Mouse (Mus musculus) stomach, embryonic 15.5 days (tissue): ENCODE results near the gene Brd4. TPM values are rescaled to one million over a fixed set of nuclear protein-coding genes. Genes with fewer than 3 reads are reported as not detected.
"Not testable (repeated sequence)": the region's sequence is repeated elsewhere in the genome, so short reads cannot be mapped to it uniquely, and the experiment has no call there.

Experiments used
- ATAC-seq: fragments of 200-750 bp; cut with Nextera tagmentation; 2 replicates; pipeline ENCODE4 v1.8.0; 2017; ENCODE audit warnings: low read depth, moderate number of reproducible peaks, moderate TSS enrichment; ENCODE audit not compliant: insufficient read depth, low FRiP score
- H3K27ac ChIP-seq: fragments of 300-500 bp; sonication (generic); 2 replicates; pipeline ENCODE4 v1.5.1; 2015; ENCODE audit warnings: mild to moderate bottlenecking, inconsistent platforms
- H3K27me3 ChIP-seq: fragments of 300-500 bp; sonication (generic); replicated peaks from 2 replicates; pipeline ENCODE4 v1.6.1; 2015; ENCODE audit warnings: inconsistent platforms
- H3K36me3 ChIP-seq: fragments of 300-500 bp; sonication (generic); 2 replicates; pipeline ENCODE4 v1.6.1; 2015; ENCODE audit warnings: inconsistent platforms
- H3K4me1 ChIP-seq: fragments of 300-500 bp; sonication (generic); 2 replicates; pipeline ENCODE4 v1.6.1; 2015; ENCODE audit warnings: inconsistent platforms
- H3K4me2 ChIP-seq: fragments of 300-500 bp; sonication (generic); 2 replicates; pipeline ENCODE4 v1.6.1; 2015; ENCODE audit warnings: mild to moderate bottlenecking, inconsistent platforms
- H3K4me3 ChIP-seq: fragments of 300-500 bp; sonication (generic); replicated peaks from 2 replicates; pipeline ENCODE4 v1.5.1; 2015; ENCODE audit warnings: inconsistent platforms
- H3K9ac ChIP-seq: fragments of 300-500 bp; sonication (generic); 2 replicates; pipeline ENCODE4 v1.6.1; 2015; ENCODE audit warnings: inconsistent platforms
- H3K9me3 ChIP-seq: fragments of 300-500 bp; sonication (generic); 2 replicates; pipeline ENCODE4 v1.6.1; 2016; ENCODE audit warnings: inconsistent platforms
- WGBS: fragments of 180-500 bp; shearing (Covaris S2); methylation state at CpG from one replicate; pipeline ENCODE4 v1.1.7; 2015; 5-methylcytosine and 5-hydroxymethylcytosine counted together
- polyA plus RNA-seq: library from polyadenylated mRNA; unstranded; fragments of >200 nt; fragmentation: Nextera tagmentation; extraction: Ambion mirVana; gene quantifications from 2 replicates; pipeline ENCODE4 v1.2.1, GENCODE M21; 2015

Brd4 gene
- polyA plus RNA-seq, 1 experiment from 2014 or later: 68.8 TPM

GRCm38 (mm10) chr17:32251827-32252470, 32.6 kb downstream of the Brd4 start:
- WGBS: 63% methylated on average over 2 of the region's 2 CpGs
- no peak overlapping the region for H3K4me2 ChIP-seq
- no peaks in the 10 kb centered on the region for H3K9me3 ChIP-seq
- H3K27me3 ChIP-seq: no peaks in the 10 kb centered on the region
- H3K36me3 ChIP-seq: no peaks in the 10 kb centered on the region
- H3K4me1 ChIP-seq: no peaks in the 10 kb centered on the region
- no peak overlapping the region for H3K4me3 ChIP-seq
- no peak overlapping the region for H3K27ac ChIP-seq
- 0 out of 2 replicates have a peak, but pooled peaks have one; percentile 31 for ATAC-seq
- H3K9ac ChIP-seq: no peak overlapping the region

GRCm38 (mm10) chr17:32250066-32250465, 34.5 kb downstream of the Brd4 start:
- H3K9ac ChIP-seq: no peak overlapping the region
- H3K9me3 ChIP-seq: no peaks in the 10 kb centered on the region
- ATAC-seq: no peak
- no peak overlapping the region for H3K4me3 ChIP-seq
- H3K27me3 ChIP-seq: no peaks in the 10 kb centered on the region
- no peak overlapping the region for H3K4me2 ChIP-seq
- H3K4me1 ChIP-seq: 0 out of 2 replicates have a peak, but pooled peaks cover 4% of the 10 kb centered on the region
- WGBS: 79% methylated on average over 1 of the region's 1 CpGs
- H3K27ac ChIP-seq: no peak overlapping the region
- no peaks in the 10 kb centered on the region for H3K36me3 ChIP-seq

- Histone ChIP-seq H3K4me3 (no peak overlapping the region), H3K4me1 (0 out of 2 replicates have a peak, but pooled peaks cover 4% of the 10 kb centered on the region), H3K4me2 (no peak overlapping the region), H3K9me3 (no peaks in the 10 kb centered on the region), H3K27ac (no peak overlapping the region), H3K27me3 (no peaks in the 10 kb centered on the region), H3K36me3 (no peaks in the 10 kb centered on the region), H3K9ac (no peak overlapping the region)
- WGBS: 90% methylated on average over 1 of the region's 1 CpGs
- no peak for ATAC-seq
Measured at GRCm38 (mm10) chr17:32248192-32248591, 36.3 kb downstream of the Brd4 start.

GRCm38 (mm10) chr17:32247616-32248015, 36.9 kb downstream of the Brd4 start:
- H3K36me3 ChIP-seq: no peaks in the 10 kb centered on the region
- 0 out of 2 replicates have a peak, but pooled peaks cover 4% of the 10 kb centered on the region for H3K4me1 ChIP-seq
- H3K9me3 ChIP-seq: no peaks in the 10 kb centered on the region
- no peak overlapping the region for H3K9ac ChIP-seq
- ATAC-seq: no peak
- no peak overlapping the region for H3K4me2 ChIP-seq
- H3K4me3 ChIP-seq: no peak overlapping the region
- H3K27me3 ChIP-seq: no peaks in the 10 kb centered on the region
- WGBS: 97% methylated on average over 1 of the region's 1 CpGs
- H3K27ac ChIP-seq: no peak overlapping the region

GRCm38 (mm10) chr17:32246117-32246516, 38.4 kb downstream of the Brd4 start:
- no peak overlapping the region for H3K4me3 ChIP-seq
- H3K27me3 ChIP-seq: no peaks in the 10 kb centered on the region
- H3K9ac ChIP-seq: no peak overlapping the region
- no peaks in the 10 kb centered on the region for H3K9me3 ChIP-seq
- no peak overlapping the region for H3K4me2 ChIP-seq
- ATAC-seq: no peak
- 49% methylated on average over 5 of the region's 5 CpGs for WGBS
- H3K36me3 ChIP-seq: no peaks in the 10 kb centered on the region
- H3K4me1 ChIP-seq: 0 out of 2 replicates have a peak, but pooled peaks cover 4% of the 10 kb centered on the region
- H3K27ac ChIP-seq: no peak overlapping the region

- Histone ChIP-seq H3K4me3 (no peak overlapping the region), H3K4me2 (no peak overlapping the region), H3K27me3 (no peaks in the 10 kb centered on the region), H3K36me3 (0 out of 2 replicates have a peak, but pooled peaks cover 4% of the 10 kb centered on the region), H3K9me3 (no peaks in the 10 kb centered on the region), H3K27ac (no peak overlapping the region), H3K4me1 (peaks cover 7% of the 10 kb centered on the region; the same call in 1 of the 2 replicates), H3K9ac (no peak overlapping the region)
- ATAC-seq: no peak
- 87% methylated on average over 2 of the region's 2 CpGs for WGBS
Measured at GRCm38 (mm10) chr17:32240881-32241531, 43.5 kb downstream of the Brd4 start.

GRCm38 (mm10) chr17:32238589-32238988, 45.9 kb downstream of the Brd4 start:
- H3K4me2 ChIP-seq: no peak overlapping the region
- 0 out of 2 replicates have a peak, but pooled peaks cover 4% of the 10 kb centered on the region for H3K36me3 ChIP-seq
- no peaks in the 10 kb centered on the region for H3K27me3 ChIP-seq
- H3K9me3 ChIP-seq: no peaks in the 10 kb centered on the region
- no peak overlapping the region for H3K27ac ChIP-seq
- ATAC-seq: no peak
- 78% methylated on average over 1 of the region's 1 CpGs for WGBS
- no peak overlapping the region for H3K9ac ChIP-seq
- no peak overlapping the region for H3K4me3 ChIP-seq
- peaks cover 6% of the 10 kb centered on the region; the same call in 1 of the 2 replicates for H3K4me1 ChIP-seq

- Histone ChIP-seq H3K4me1 (peaks cover 6% of the 10 kb centered on the region; the same call in 1 of the 2 replicates), H3K4me3 (no peak overlapping the region), H3K36me3 (0 out of 2 replicates have a peak, but pooled peaks cover 4% of the 10 kb centered on the region), H3K27ac (peak overlapping the region; percentile 57; the same call in 1 of the 2 replicates), H3K9me3 (no peaks in the 10 kb centered on the region), H3K9ac (no peak overlapping the region), H3K4me2 (0 out of 2 replicates have a peak overlapping the region, but pooled peaks have one; percentile 10), H3K27me3 (no peaks in the 10 kb centered on the region)
- ATAC-seq: peak; percentile 65; the same call in 1 of the 2 replicates
- WGBS: 59% methylated on average over 5 of the region's 5 CpGs
Measured at GRCm38 (mm10) chr17:32235534-32236191, 48.9 kb downstream of the Brd4 start.

- H3K36me3 ChIP-seq: peaks cover 18% of the 10 kb centered on the region
- H3K4me2 ChIP-seq: no peak overlapping the region
- peaks cover 4% of the 10 kb centered on the region; the same call in 1 of the 2 replicates for H3K4me1 ChIP-seq
- no peaks in the 10 kb centered on the region for H3K27me3 ChIP-seq
- H3K4me3 ChIP-seq: no peak overlapping the region
- no peaks in the 10 kb centered on the region for H3K9me3 ChIP-seq
- H3K27ac ChIP-seq: no peak overlapping the region
- no peak overlapping the region for H3K9ac ChIP-seq
- no peak for ATAC-seq
Measured at GRCm38 (mm10) chr17:32233174-32233573, 51.3 kb downstream of the Brd4 start.

- no peaks in the 10 kb centered on the region for H3K9me3 ChIP-seq
- H3K9ac ChIP-seq: no peak overlapping the region
- WGBS: 93% methylated on average over 4 of the region's 4 CpGs
- no peak overlapping the region for H3K4me2 ChIP-seq
- no peaks in the 10 kb centered on the region; the same call in 1 of the 2 replicates for H3K4me1 ChIP-seq
- H3K36me3 ChIP-seq: peaks cover 39% of the 10 kb centered on the region
- no peaks in the 10 kb centered on the region for H3K27me3 ChIP-seq
- H3K4me3 ChIP-seq: no peak overlapping the region
- H3K27ac ChIP-seq: no peak overlapping the region
- no peak for ATAC-seq
Measured at GRCm38 (mm10) chr17:32229256-32229655, 55.3 kb downstream of the Brd4 start.

- peaks cover 63% of the 10 kb centered on the region for H3K36me3 ChIP-seq
- no peaks in the 10 kb centered on the region for H3K27me3 ChIP-seq
- H3K9ac ChIP-seq: no peak overlapping the region
- H3K4me2 ChIP-seq: no peak overlapping the region
- H3K4me1 ChIP-seq: no peaks in the 10 kb centered on the region
- no peak overlapping the region for H3K27ac ChIP-seq
- 69% methylated on average over 3 of the region's 3 CpGs for WGBS
- no peak overlapping the region for H3K4me3 ChIP-seq
- no peak for ATAC-seq
- H3K9me3 ChIP-seq: no peaks in the 10 kb centered on the region
Measured at GRCm38 (mm10) chr17:32220873-32221272, 63.6 kb downstream of the Brd4 start.

- WGBS: 69% methylated on average over 4 of the region's 4 CpGs
- H3K4me1 ChIP-seq, H3K9ac ChIP-seq, H3K27me3 ChIP-seq, H3K9me3 ChIP-seq, H3K4me2 ChIP-seq, H3K4me3 ChIP-seq, H3K27ac ChIP-seq, ATAC-seq: not testable (repeated sequence)
- H3K36me3 ChIP-seq: peaks cover 50% of the 10 kb centered on the region
Measured at GRCm38 (mm10) chr17:32215587-32215986, 68.9 kb downstream of the Brd4 start.
